Mouse (Mus musculus) liver, embryonic 12.5 days (tissue): ENCODE results near the gene H60b. TPM values are rescaled to one million over a fixed set of nuclear protein-coding genes. Genes with fewer than 3 reads are reported as not detected.
"Not testable (repeated sequence)": the region's sequence is repeated elsewhere in the genome, so short reads cannot be mapped to it uniquely, and the experiment has no call there.

ENCODE experiments used
- ATAC-seq: fragments of 200-750 bp; cut with Nextera tagmentation; 2 replicates; pipeline ENCODE4 v1.8.0; 2017; ENCODE audit warnings: moderate number of reproducible peaks, mild to moderate bottlenecking, moderate library complexity
- H3K27ac ChIP-seq: fragments of 300-500 bp; sonication (generic); 2 replicates; pipeline ENCODE4 v1.5.1; 2016; ENCODE audit warnings: mild to moderate bottlenecking
- H3K27me3 ChIP-seq: fragments of 300-500 bp; sonication (generic); replicated peaks from 2 replicates; pipeline ENCODE4 v1.6.1; 2016; ENCODE audit warnings: mild to moderate bottlenecking, moderate library complexity
- H3K36me3 ChIP-seq: fragments of 300-500 bp; sonication (generic); 2 replicates; pipeline ENCODE4 v1.6.1; 2016; ENCODE audit warnings: mild to moderate bottlenecking, moderate library complexity
- H3K4me1 ChIP-seq: fragments of 300-500 bp; sonication (generic); 2 replicates; pipeline ENCODE4 v1.6.1; 2016
- H3K4me2 ChIP-seq: fragments of 300-500 bp; sonication (generic); 2 replicates; pipeline ENCODE4 v1.6.1; 2016; ENCODE audit warnings: mild to moderate bottlenecking, moderate library complexity
- H3K4me3 ChIP-seq: fragments of 300-500 bp; sonication (generic); 2 replicates; pipeline ENCODE4 v1.5.1; 2016; ENCODE audit warnings: mild to moderate bottlenecking, moderate library complexity
- H3K9ac ChIP-seq: fragments of 300-500 bp; sonication (generic); 2 replicates; pipeline ENCODE4 v1.6.1; 2016; ENCODE audit warnings: mild to moderate bottlenecking, moderate library complexity
- H3K9me3 ChIP-seq: fragments of 300-500 bp; sonication (generic); replicated peaks from 2 replicates; pipeline ENCODE4 v1.6.1; 2016; ENCODE audit warnings: mild to moderate bottlenecking, moderate library complexity
- WGBS: fragments of 180-500 bp; shearing (Covaris S2); methylation state at CpG from one replicate; pipeline ENCODE4 v1.1.7; 2016; ENCODE audit not compliant: insufficient replicate concordance; 5-methylcytosine and 5-hydroxymethylcytosine counted together
- polyA plus RNA-seq: library from polyadenylated mRNA; unstranded; fragments of >200 nt; fragmentation: Nextera tagmentation; extraction: Ambion mirVana; gene quantifications from 2 replicates; pipeline ENCODE4 v1.2.1, GENCODE M21; 2016

Gene H60b
- polyA plus RNA-seq, 1 experiment from 2014 or later, result 0.30 TPM

DNA sequence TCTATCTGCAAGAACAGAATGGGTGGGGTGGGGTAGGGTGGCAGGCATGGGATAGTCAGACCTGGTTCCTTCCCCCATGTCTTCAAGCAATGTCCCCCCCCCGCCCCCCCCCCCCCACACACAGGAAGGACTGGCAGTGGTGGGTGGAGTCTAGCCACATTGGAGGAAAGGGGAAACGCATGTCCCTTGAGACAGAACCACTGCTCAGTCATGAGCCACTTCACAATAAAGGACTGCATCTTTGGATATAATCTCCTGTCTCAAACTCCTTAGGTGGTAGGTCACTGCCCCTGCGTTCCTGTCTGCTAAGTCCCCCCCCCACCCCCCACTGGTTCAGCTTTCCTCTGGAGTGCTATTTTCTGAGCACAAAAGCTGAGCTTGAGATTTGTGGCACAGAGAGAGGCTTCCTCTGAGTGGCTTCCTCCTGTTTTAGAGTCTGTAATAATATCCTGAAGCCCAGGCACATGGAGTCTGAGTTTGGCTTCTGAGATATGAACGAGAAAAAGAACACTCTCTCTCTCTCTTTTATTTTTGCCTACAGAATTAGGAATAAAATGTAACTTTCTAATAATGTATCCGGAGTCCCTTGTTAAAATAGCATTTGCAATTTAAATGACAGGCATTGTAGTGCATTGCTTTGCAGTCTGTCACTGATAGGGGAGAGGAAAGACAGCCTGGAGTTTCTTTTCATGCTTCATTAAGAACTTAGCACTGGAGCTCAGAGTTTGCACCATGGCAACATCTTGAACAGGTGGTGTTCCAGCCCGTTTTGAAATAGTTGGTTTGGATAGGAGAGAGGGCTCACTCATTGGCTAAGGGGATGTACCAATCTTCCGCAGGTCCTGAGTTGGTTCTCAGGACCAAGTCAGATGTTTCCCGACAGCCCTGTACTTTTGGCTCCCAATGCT is 112.7 kb downstream of the H60b start:
- not testable (repeated sequence) for H3K4me3 ChIP-seq, H3K36me3 ChIP-seq, H3K9me3 ChIP-seq, H3K9ac ChIP-seq, H3K4me2 ChIP-seq, ATAC-seq, H3K4me1 ChIP-seq, H3K27ac ChIP-seq
- 42% methylated on average over 6 of the region's 8 CpGs for WGBS
- H3K27me3 ChIP-seq, result peaks cover 18% of the 10 kb centered on the region

DNA sequence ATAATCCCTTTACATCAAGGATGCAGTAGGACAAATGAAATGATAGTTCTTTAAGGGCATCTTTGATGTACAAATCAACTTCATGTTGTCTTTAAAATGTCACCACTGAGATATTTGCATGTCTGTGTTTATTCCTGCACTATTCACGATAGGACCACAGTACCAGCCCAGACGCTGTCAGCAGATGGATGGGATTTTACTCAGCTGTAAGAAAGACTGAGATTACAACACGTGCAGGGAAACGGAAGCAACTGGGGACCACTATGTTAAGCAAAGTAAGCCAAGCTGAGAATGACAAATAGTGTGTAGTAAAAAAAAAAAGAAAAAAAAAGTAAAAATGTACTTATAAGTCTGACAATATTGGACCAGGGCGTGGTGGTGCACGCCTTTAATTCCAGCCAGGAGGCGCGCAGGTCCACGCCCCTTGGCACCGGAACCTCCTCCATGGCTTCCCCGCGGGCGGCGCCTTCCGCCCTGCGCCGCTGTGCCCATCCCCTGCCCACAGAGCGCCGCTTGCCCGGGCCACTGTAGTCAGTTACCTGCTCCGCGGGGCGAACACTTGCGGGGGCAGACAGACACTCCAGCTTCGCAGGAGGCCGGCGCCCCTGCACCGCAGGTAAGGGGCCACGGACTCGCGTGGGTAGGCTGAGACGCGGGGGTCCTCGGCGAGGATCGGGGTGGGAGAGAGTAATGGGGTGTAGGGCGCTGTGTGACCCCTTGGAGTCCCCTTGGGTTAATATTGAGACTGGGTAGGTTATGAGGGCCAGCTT is 114.7 kb downstream of the H60b start:
- not testable (repeated sequence) for H3K36me3 ChIP-seq, H3K4me1 ChIP-seq, H3K27ac ChIP-seq, ATAC-seq, H3K9ac ChIP-seq, H3K9me3 ChIP-seq
- peak overlapping the region; percentile 63 for H3K4me2 ChIP-seq
- WGBS, result 4% methylated on average over 37 of the region's 37 CpGs
- H3K4me3 ChIP-seq, result peak overlapping the region; percentile 44
- H3K27me3 ChIP-seq, result peaks cover 18% of the 10 kb centered on the region

DNA sequence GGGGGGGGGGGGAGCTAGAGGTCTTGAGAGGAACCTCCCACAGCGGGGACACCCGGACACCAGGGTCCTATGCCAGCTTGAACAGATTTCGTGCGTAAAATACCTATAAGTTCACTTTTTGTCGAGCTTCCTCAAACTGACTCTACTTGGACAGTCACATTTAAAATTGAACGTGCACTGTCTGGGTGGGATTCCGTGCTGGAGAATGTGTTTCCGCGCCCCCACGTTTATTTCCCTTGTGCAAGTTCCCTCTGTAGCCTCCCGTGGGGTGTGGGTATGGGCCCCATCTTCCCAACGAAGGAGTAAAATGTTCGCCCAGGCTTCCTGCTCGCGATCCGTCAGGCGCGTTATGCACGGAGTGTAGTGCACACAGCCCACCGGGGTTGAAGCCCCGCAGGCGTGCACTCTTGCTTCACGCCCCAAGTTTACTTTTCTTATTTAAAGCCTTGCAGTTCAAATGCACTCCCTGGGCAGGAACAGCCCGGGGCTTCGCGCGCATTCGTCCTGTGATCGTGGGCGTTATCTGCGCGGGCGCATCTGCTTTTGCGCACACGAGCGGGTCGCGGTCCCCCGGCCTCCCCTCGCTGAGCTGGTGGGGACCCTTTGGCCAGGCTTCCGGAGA is 115.4 kb downstream of the H60b start:
- Histone ChIP-seq H3K36me3 (no peaks in the 10 kb centered on the region), H3K4me3 (peak overlapping the region; percentile 44), H3K9me3 (no peaks in the 10 kb centered on the region), H3K9ac (no peak overlapping the region), H3K4me1 (no peaks in the 10 kb centered on the region), H3K4me2 (peak overlapping the region; percentile 63), H3K27ac (no peak overlapping the region), H3K27me3 (peaks cover 18% of the 10 kb centered on the region)
- ATAC-seq, result no peak
- under 1% methylated on average over 41 of the region's 41 CpGs for WGBS

DNA sequence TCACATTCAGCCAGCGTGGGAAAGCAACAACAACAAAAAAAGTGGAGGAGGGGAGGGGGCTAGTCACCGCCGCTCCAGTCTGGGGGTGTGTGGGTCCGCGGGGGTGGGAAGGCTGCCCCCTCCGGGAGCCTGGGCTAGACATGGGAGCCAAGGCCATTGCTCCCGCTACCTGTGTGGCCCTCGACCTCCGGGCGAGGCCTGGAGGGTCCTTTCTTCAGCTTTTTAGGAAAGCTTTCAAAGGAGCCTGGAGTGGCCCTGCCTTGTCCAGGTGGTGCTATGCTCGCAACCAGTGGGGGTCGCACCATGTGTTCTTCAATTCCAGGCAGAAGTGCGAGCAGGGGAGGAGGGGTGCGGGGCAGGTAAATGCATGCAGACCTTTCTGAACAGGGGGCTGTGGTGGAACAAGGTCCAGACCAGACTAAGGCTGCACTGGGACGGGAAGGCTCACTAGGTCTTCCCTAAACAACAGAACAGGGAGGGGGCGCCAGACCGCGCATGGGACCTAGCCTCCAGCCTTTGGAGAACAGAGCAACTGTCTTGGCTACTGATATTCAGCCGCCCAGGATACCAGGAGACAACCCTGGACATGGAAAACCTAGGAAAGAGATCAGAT is 116.2 kb downstream of the H60b start:
- Histone ChIP-seq H3K4me2 (peak overlapping the region; percentile 63), H3K4me3 (no peak overlapping the region), H3K9ac (no peak overlapping the region), H3K27me3 (peaks cover 18% of the 10 kb centered on the region), H3K36me3 (no peaks in the 10 kb centered on the region), H3K27ac (no peak overlapping the region), H3K4me1 (no peaks in the 10 kb centered on the region), H3K9me3 (no peaks in the 10 kb centered on the region)
- 9% methylated on average over 19 of the region's 19 CpGs for WGBS
- no peak for ATAC-seq

DNA sequence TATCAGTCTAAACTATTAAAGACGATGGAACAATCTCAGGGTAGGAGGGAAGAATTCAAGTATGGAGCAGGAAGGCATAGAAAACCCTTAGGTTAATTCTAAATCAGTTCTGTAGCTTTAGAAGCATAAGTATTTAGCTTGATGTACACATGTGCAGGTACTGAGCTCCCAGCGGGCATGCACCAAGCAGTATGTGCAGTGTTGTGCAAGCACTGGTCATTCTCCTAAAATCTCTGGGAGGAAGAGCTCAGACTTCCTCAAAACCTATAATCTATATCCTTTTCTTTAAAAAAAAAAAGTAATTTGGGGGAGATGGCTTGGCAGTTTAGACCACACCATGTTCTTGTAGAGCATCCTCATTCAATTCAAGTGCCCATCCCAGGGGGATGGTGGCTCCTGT is 120.1 kb downstream of the H60b start:
- H3K4me3 ChIP-seq, H3K4me1 ChIP-seq, ATAC-seq, H3K9ac ChIP-seq, H3K4me2 ChIP-seq, H3K36me3 ChIP-seq, H3K27ac ChIP-seq, H3K9me3 ChIP-seq: not testable (repeated sequence)
- H3K27me3 ChIP-seq, result peaks cover 14% of the 10 kb centered on the region
- WGBS, result 61% methylated on average over 2 of the region's 2 CpGs

DNA sequence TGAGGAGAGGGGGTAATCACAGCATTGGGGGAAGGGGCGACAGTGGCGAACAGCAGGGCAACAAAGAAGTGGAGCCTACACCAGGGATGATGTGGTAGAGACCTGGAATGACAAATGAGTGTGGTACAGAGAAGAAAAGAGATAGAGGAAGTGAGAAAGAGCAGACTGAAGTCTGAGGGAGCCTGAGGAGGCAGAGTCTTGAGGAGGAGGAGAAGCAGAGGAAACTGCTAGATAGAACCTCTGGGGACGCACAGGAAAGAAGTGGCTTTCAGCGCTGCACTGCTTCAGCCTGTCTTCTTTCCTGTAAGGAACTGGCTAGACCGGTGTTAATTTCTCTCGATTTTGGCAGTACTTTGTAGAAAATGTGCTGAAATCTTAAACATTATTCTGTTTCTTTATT is 124.4 kb downstream of the H60b start:
- H3K27me3 ChIP-seq, result no peaks in the 10 kb centered on the region; the same call in 1 of the 2 replicates
- H3K4me3 ChIP-seq, result no peak overlapping the region
- WGBS, result 16% methylated on average over 6 of the region's 6 CpGs
- H3K27ac ChIP-seq, result no peak overlapping the region
- no peak overlapping the region for H3K4me2 ChIP-seq
- no peak for ATAC-seq
- H3K9me3 ChIP-seq, result no peaks in the 10 kb centered on the region
- no peaks in the 10 kb centered on the region for H3K36me3 ChIP-seq
- H3K4me1 ChIP-seq, result no peaks in the 10 kb centered on the region
- H3K9ac ChIP-seq, result no peak overlapping the region

DNA sequence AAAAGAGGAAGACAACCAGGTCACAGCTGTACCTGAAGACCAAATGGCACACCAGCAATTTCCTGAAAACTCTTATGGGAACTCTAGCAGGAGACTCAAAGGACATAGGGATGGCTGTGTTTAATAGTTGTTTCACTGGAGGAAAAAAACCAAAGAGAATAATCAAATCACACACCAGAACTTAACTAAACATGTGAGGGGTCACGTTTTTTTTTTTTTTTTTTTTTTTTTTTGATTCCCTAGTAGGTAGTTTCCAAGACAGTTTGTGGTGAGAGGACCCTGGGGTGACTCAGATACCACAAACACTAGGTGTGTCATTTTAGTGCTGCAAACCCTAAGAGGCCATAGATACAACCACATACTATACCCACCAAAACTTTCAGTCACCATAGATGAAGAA is 137.3 kb downstream of the H60b start:
- Histone ChIP-seq H3K4me1 (no peaks in the 10 kb centered on the region), H3K9ac (no peak overlapping the region), H3K27ac (no peak overlapping the region), H3K27me3 (no peaks in the 10 kb centered on the region), H3K4me2 (no peak overlapping the region), H3K9me3 (no peaks in the 10 kb centered on the region), H3K4me3 (no peak overlapping the region), H3K36me3 (no peaks in the 10 kb centered on the region)
- 27% methylated on average over 1 of the region's 1 CpGs for WGBS
- no peak for ATAC-seq

DNA sequence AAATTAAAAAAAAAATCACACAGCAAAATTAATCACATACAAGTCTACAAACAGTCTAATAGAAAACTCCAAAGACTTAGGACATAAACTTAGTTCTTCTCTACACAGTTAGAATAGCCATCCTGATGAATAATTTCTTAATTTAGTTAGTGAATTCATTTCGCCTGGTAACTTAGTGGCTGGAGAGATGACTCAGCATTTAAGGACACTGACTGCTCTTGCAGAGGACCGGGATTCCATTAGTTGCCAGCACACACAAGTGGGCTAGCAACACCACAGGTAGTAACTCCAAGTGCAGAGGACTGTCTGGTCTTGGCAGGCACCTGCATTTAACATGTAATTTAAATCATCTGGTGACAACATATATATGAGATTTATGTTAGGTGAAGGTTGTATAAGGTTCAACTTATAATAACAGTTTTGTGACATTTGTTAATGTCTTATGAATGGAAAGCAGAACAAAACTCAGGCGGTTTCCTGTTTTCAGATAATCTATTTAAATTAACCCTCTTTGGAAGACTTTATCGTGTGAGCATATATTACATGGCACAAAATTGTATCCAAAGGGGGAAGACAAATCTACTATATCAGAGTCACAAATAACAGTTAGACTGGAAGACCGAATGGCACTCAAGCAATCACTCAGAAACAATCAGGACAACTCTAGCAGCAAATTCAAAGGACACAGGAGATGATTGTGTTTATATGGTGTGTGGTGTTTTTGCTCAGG is 138.8 kb downstream of the H60b start:
- 50% methylated on average over 5 of the region's 5 CpGs for WGBS
- Histone ChIP-seq H3K9ac (no peak overlapping the region), H3K27ac (no peak overlapping the region), H3K4me1 (no peaks in the 10 kb centered on the region), H3K27me3 (no peaks in the 10 kb centered on the region), H3K36me3 (no peaks in the 10 kb centered on the region), H3K4me2 (no peak overlapping the region), H3K9me3 (no peaks in the 10 kb centered on the region), H3K4me3 (no peak overlapping the region)
- no peak for ATAC-seq

DNA sequence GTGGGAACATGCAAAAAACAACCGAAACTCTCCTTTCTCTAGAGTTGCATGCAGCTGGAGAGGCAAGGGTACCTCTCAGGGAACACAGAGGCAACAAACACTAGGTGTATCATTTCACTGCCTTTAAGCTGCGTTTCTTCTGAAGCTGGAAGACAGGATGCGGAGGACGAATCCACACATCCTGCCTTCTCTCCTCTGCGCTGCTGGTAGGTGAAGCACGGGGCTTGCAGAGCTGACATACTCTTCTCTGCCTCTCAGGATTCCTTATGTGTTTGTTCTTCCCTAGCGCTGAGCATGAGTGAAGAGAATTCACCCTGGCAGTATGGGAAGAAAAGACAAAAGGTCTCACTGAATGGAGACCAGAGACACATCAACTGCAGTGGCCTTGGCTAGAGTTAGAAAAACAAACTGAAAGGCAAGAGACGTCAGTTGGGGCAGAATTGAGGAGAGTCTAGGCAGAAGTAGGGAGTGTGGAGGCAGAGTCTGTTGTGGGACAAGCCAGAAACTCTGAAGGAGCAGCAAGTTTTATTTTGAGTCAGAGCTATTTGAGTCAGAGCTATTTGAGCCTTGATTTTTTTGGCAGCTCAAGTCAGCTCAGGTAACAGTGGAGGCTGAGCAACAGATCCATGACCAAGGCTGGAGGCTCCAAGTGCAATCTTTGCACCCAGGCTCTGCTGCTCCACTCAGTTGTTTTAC is 139.5 kb downstream of the H60b start:
- H3K9ac ChIP-seq, result no peak overlapping the region
- no peaks in the 10 kb centered on the region for H3K9me3 ChIP-seq
- no peak overlapping the region for H3K4me3 ChIP-seq
- H3K27me3 ChIP-seq, result no peaks in the 10 kb centered on the region
- H3K27ac ChIP-seq, result no peak overlapping the region
- 61% methylated on average over 8 of the region's 8 CpGs for WGBS
- H3K4me1 ChIP-seq, result no peaks in the 10 kb centered on the region
- no peaks in the 10 kb centered on the region for H3K36me3 ChIP-seq
- no peak overlapping the region for H3K4me2 ChIP-seq
- ATAC-seq, result no peak

DNA sequence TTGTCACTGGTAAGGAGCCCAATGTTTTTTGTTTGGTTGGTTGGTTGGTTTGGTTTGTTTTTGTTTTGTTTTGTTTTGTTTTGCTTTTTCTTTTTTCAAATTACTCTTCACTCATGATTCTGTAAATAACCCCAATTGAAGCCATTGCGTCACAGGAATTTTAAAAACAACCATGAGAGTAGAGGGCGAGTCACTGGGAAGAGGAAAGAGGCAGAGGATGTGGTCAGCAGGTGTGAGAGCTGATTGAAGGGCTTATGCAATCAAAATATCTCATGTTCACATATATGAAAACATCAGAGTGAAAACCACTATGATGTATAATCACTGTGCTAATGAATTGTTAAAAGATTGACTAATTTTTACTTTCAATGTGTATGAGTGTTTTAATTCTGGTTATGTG is 140.9 kb downstream of the H60b start:
- H3K9ac ChIP-seq, result no peak overlapping the region
- no peak for ATAC-seq
- no peak overlapping the region for H3K4me3 ChIP-seq
- no peaks in the 10 kb centered on the region for H3K9me3 ChIP-seq
- no peaks in the 10 kb centered on the region for H3K4me1 ChIP-seq
- WGBS, result 48% methylated on average over 2 of the region's 2 CpGs
- H3K4me2 ChIP-seq, result no peak overlapping the region
- no peaks in the 10 kb centered on the region for H3K27me3 ChIP-seq
- H3K27ac ChIP-seq, result no peak overlapping the region
- no peaks in the 10 kb centered on the region for H3K36me3 ChIP-seq

DNA sequence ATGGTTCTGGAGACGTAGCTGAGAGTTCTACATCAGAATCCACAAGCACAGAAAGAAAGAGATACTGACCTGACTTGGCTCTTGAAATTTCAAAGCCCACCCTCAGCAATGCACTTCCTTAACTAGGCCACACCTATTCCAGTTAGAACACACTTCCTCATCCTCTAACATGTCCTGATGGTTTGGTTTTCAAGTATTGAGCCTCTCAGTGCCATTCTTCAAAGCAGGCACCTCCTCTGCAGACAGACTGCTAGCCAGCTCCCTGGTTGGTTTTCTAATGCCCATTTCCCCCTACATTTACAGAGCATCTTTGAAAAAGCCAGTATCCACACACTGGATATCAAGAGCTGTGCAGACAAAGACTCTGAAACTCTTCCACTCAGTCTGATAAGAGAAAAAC is 143.3 kb downstream of the H60b start:
- WGBS, result 27% methylated on average over 1 of the region's 1 CpGs
- H3K9me3 ChIP-seq, result no peaks in the 10 kb centered on the region
- no peaks in the 10 kb centered on the region for H3K4me1 ChIP-seq
- no peak overlapping the region for H3K27ac ChIP-seq
- no peak overlapping the region for H3K9ac ChIP-seq
- ATAC-seq, result no peak
- H3K4me3 ChIP-seq, result no peak overlapping the region
- H3K27me3 ChIP-seq, result no peaks in the 10 kb centered on the region
- H3K36me3 ChIP-seq, result no peaks in the 10 kb centered on the region
- H3K4me2 ChIP-seq, result no peak overlapping the region
